Mouse (Mus musculus) frontal cortex, postnatal 10 days (tissue): ENCODE data around the gene Pde4b.
A peak's percentile ranks its signal among the peaks of the same experiment; 100 is the strongest.
"Not testable (repeated sequence)": the region's sequence is repeated elsewhere in the genome, so short reads cannot be mapped to it uniquely, and the experiment has no call there.

Source experiments
- DNase-seq, 2 experiments: peaks; one replicate each; pipeline ENCODE4 v3.0.0; 2022; ENCODE audit warnings: low spot score in 2 of 2, mixed read lengths in 1 of 2

Pde4b gene

GRCm38 (mm10) chr4:102478860-102479259 is 391.5 kb downstream of the Pde4b start:
- no peak for DNase-seq

- peak in 1 of 2 experiments; percentile 44 for DNase-seq
These were observed 393.6 kb downstream of the Pde4b start for GRCm38 (mm10) chr4:102480830-102481484.

GRCm38 (mm10) chr4:102483354-102484018 is 396.1 kb downstream of the Pde4b start:
- no peak for DNase-seq

- DNase-seq: no peak
These were observed 397.4 kb downstream of the Pde4b start for GRCm38 (mm10) chr4:102484738-102485137.

- DNase-seq: no peak
These were observed 399.0 kb downstream of the Pde4b start for GRCm38 (mm10) chr4:102486134-102486920.

GRCm38 (mm10) chr4:102486921-102487240 is 399.5 kb downstream of the Pde4b start:
- no peak for DNase-seq

GRCm38 (mm10) chr4:102488000-102488399 is 400.7 kb downstream of the Pde4b start:
- DNase-seq: no peak

- DNase-seq: no peak
These were observed 404.3 kb downstream of the Pde4b start for GRCm38 (mm10) chr4:102491468-102492123.

GRCm38 (mm10) chr4:102492911-102493310 is 405.6 kb downstream of the Pde4b start:
- no peak for DNase-seq

GRCm38 (mm10) chr4:102493342-102494128 is 406.2 kb downstream of the Pde4b start:
- no peak for DNase-seq

- DNase-seq: not testable (repeated sequence)
These were observed 406.9 kb downstream of the Pde4b start for GRCm38 (mm10) chr4:102494203-102494602.

GRCm38 (mm10) chr4:102495001-102495400 is 407.7 kb downstream of the Pde4b start:
- DNase-seq: no peak

GRCm38 (mm10) chr4:102495474-102495873 is 408.1 kb downstream of the Pde4b start:
- no peak for DNase-seq

- no peak for DNase-seq
These were observed 409.2 kb downstream of the Pde4b start for GRCm38 (mm10) chr4:102496269-102497177.

GRCm38 (mm10) chr4:102497221-102497620 is 409.9 kb downstream of the Pde4b start:
- no peak for DNase-seq

GRCm38 (mm10) chr4:102498169-102498919 is 411.0 kb downstream of the Pde4b start:
- no peak for DNase-seq

GRCm38 (mm10) chr4:102498920-102499316 is 411.6 kb downstream of the Pde4b start:
- no peak for DNase-seq

GRCm38 (mm10) chr4:102505714-102506113 is 418.4 kb downstream of the Pde4b start:
- no peak for DNase-seq
